Mouse (Mus musculus) liver, embryonic 16.5 days (tissue): ENCODE results near the gene Cenpv. TPM values are rescaled to one million over a fixed set of nuclear protein-coding genes. Genes with fewer than 3 reads are reported as not detected.
A peak's percentile ranks its signal among the peaks of the same experiment; 100 is the strongest.

ENCODE experiments used
- ATAC-seq: fragments of 200-750 bp; cut with Nextera tagmentation; 2 replicates; pipeline ENCODE4 v1.8.0; 2017; ENCODE audit warnings: low read depth, mild to moderate bottlenecking, moderate number of reproducible peaks, moderate library complexity
- H3K27ac ChIP-seq: fragments of 300-500 bp; sonication (generic); 2 replicates; pipeline ENCODE4 v1.5.1; 2014; ENCODE audit warnings: mild to moderate bottlenecking, low read length
- H3K27me3 ChIP-seq: fragments of 300-500 bp; sonication (generic); 2 replicates; pipeline ENCODE4 v1.6.1; 2014; ENCODE audit warnings: low read depth, low read length, mixed read lengths; ENCODE audit not compliant: control insufficient read depth, insufficient read depth
- H3K36me3 ChIP-seq: fragments of 300-500 bp; sonication (generic); 2 replicates; pipeline ENCODE4 v1.6.1; 2014; ENCODE audit warnings: mild to moderate bottlenecking; ENCODE audit not compliant: control insufficient read depth, insufficient read depth
- H3K4me1 ChIP-seq: fragments of 300-500 bp; sonication (generic); 2 replicates; pipeline ENCODE4 v1.6.1; 2014; ENCODE audit warnings: low read depth, low read length, mixed read lengths; ENCODE audit not compliant: control insufficient read depth
- H3K4me2 ChIP-seq: fragments of 300-500 bp; sonication (generic); 2 replicates; pipeline ENCODE4 v1.6.1; 2014; ENCODE audit warnings: low read depth, low read length, mixed read lengths
- H3K4me3 ChIP-seq: fragments of 300-500 bp; sonication (generic); 2 replicates; pipeline ENCODE4 v1.5.1; 2014; ENCODE audit warnings: low read depth, mild to moderate bottlenecking, low read length
- H3K9ac ChIP-seq: fragments of 300-500 bp; sonication (generic); 2 replicates; pipeline ENCODE4 v1.6.1; 2014; ENCODE audit warnings: low read depth, low read length
- H3K9me3 ChIP-seq: fragments of 300-500 bp; sonication (generic); replicated peaks from 2 replicates; pipeline ENCODE4 v1.6.1; 2016; ENCODE audit warnings: low read length; ENCODE audit not compliant: control insufficient read depth
- WGBS: fragments of 180-500 bp; shearing (Covaris S2); extraction: QIAGEN DNeasy Blood & Tissue Kit; methylation state at CpG from one replicate; pipeline ENCODE4 v1.1.7; 2014; ENCODE audit not compliant: insufficient replicate concordance; 5-methylcytosine and 5-hydroxymethylcytosine counted together
- polyA plus RNA-seq: library from polyadenylated mRNA; unstranded; fragments of >200 nt; fragmentation: Nextera tagmentation; extraction: Ambion mirVana; gene quantifications from 2 replicates; pipeline ENCODE4 v1.2.1, GENCODE M21; 2015

Cenpv gene
- polyA plus RNA-seq, 1 experiment from 2014 or later = 7.2 TPM

GRCm38 (mm10) chr11:62500529-62500928 is 38.5 kb downstream of the Cenpv start:
- H3K4me1 ChIP-seq = peaks cover 4% of the 10 kb centered on the region
- H3K27me3 ChIP-seq = no peaks in the 10 kb centered on the region
- H3K27ac ChIP-seq = no peak overlapping the region
- no peaks in the 10 kb centered on the region for H3K36me3 ChIP-seq
- ATAC-seq = no peak
- H3K9ac ChIP-seq = no peak overlapping the region
- H3K4me2 ChIP-seq = no peak overlapping the region
- H3K4me3 ChIP-seq = no peak overlapping the region
- H3K9me3 ChIP-seq = no peaks in the 10 kb centered on the region
- WGBS = 64% methylated on average over 2 of the region's 2 CpGs

- H3K4me1 ChIP-seq = peaks cover 9% of the 10 kb centered on the region
- no peak overlapping the region for H3K9ac ChIP-seq
- no peaks in the 10 kb centered on the region for H3K36me3 ChIP-seq
- no peak overlapping the region for H3K4me2 ChIP-seq
- no peak overlapping the region for H3K27ac ChIP-seq
- no peak for ATAC-seq
- H3K9me3 ChIP-seq = no peaks in the 10 kb centered on the region
- no peaks in the 10 kb centered on the region for H3K27me3 ChIP-seq
- 83% methylated on average over 2 of the region's 2 CpGs for WGBS
- H3K4me3 ChIP-seq = no peak overlapping the region
Measured at GRCm38 (mm10) chr11:62498802-62499201, 40.3 kb downstream of the Cenpv start.

GRCm38 (mm10) chr11:62497181-62497580 is 41.9 kb downstream of the Cenpv start:
- Histone ChIP-seq H3K9me3 (no peaks in the 10 kb centered on the region), H3K4me1 (peaks cover 9% of the 10 kb centered on the region), H3K4me3 (no peak overlapping the region), H3K4me2 (no peak overlapping the region), H3K27ac (no peak overlapping the region), H3K9ac (no peak overlapping the region), H3K27me3 (no peaks in the 10 kb centered on the region), H3K36me3 (no peaks in the 10 kb centered on the region)
- WGBS = 46% methylated on average over 3 of the region's 3 CpGs
- no peak for ATAC-seq

- H3K36me3 ChIP-seq = no peaks in the 10 kb centered on the region
- no peak overlapping the region for H3K4me3 ChIP-seq
- no peak for ATAC-seq
- no peak overlapping the region for H3K4me2 ChIP-seq
- H3K9ac ChIP-seq = no peak overlapping the region
- no peaks in the 10 kb centered on the region for H3K27me3 ChIP-seq
- H3K27ac ChIP-seq = no peak overlapping the region
- peaks cover 9% of the 10 kb centered on the region for H3K4me1 ChIP-seq
- 30% methylated on average over 5 of the region's 5 CpGs for WGBS
- no peaks in the 10 kb centered on the region for H3K9me3 ChIP-seq
Measured at GRCm38 (mm10) chr11:62496151-62496715, 42.8 kb downstream of the Cenpv start.

GRCm38 (mm10) chr11:62495276-62495801 is 43.7 kb downstream of the Cenpv start:
- ATAC-seq = peak; percentile 44; the same call in 1 of the 2 replicates
- Histone ChIP-seq H3K27me3 (no peaks in the 10 kb centered on the region), H3K9me3 (no peaks in the 10 kb centered on the region), H3K36me3 (no peaks in the 10 kb centered on the region), H3K4me2 (no peak overlapping the region), H3K4me3 (no peak overlapping the region), H3K4me1 (peaks cover 9% of the 10 kb centered on the region), H3K27ac (peak overlapping the region; percentile 52; the same call in 1 of the 2 replicates), H3K9ac (no peak overlapping the region)
- WGBS = 56% methylated on average over 10 of the region's 10 CpGs

- H3K4me3 ChIP-seq = no peak overlapping the region
- ATAC-seq = peak; percentile 68
- no peak overlapping the region for H3K9ac ChIP-seq
- no peaks in the 10 kb centered on the region for H3K36me3 ChIP-seq
- H3K27ac ChIP-seq = peak overlapping the region; percentile 52; the same call in 1 of the 2 replicates
- no peaks in the 10 kb centered on the region for H3K9me3 ChIP-seq
- no peak overlapping the region for H3K4me2 ChIP-seq
- 17% methylated on average over 6 of the region's 6 CpGs for WGBS
- H3K4me1 ChIP-seq = peaks cover 9% of the 10 kb centered on the region
- no peaks in the 10 kb centered on the region for H3K27me3 ChIP-seq
Measured at GRCm38 (mm10) chr11:62494754-62495275, 44.2 kb downstream of the Cenpv start.

GRCm38 (mm10) chr11:62493701-62494100 is 45.4 kb downstream of the Cenpv start:
- H3K4me1 ChIP-seq = peaks cover 9% of the 10 kb centered on the region
- no peak for ATAC-seq
- no peak overlapping the region for H3K27ac ChIP-seq
- no peak overlapping the region for H3K4me2 ChIP-seq
- H3K9ac ChIP-seq = no peak overlapping the region
- no peaks in the 10 kb centered on the region for H3K9me3 ChIP-seq
- WGBS = 88% methylated on average over 6 of the region's 6 CpGs
- H3K36me3 ChIP-seq = no peaks in the 10 kb centered on the region
- H3K4me3 ChIP-seq = no peak overlapping the region
- no peaks in the 10 kb centered on the region for H3K27me3 ChIP-seq

GRCm38 (mm10) chr11:62487540-62488350 is 51.3 kb downstream of the Cenpv start:
- Histone ChIP-seq H3K4me1 (peaks cover 10% of the 10 kb centered on the region), H3K4me3 (no peak overlapping the region), H3K9me3 (no peaks in the 10 kb centered on the region), H3K27ac (no peak overlapping the region), H3K27me3 (no peaks in the 10 kb centered on the region), H3K36me3 (no peaks in the 10 kb centered on the region), H3K4me2 (no peak overlapping the region), H3K9ac (no peak overlapping the region)
- no peak for ATAC-seq
- WGBS = 86% methylated on average over 10 of the region's 10 CpGs

- H3K27ac ChIP-seq = no peak overlapping the region
- ATAC-seq = no peak; the same call in 1 of the 2 replicates
- 34% methylated on average over 1 of the region's 1 CpGs for WGBS
Measured at GRCm38 (mm10) chr11:62486949-62487348, 52.1 kb downstream of the Cenpv start.

More at GRCm38 (mm10) chr11:62486949-62487348, 52.1 kb downstream of the Cenpv start:
- H3K36me3 ChIP-seq = no peaks in the 10 kb centered on the region
- no peak overlapping the region; the same call in 1 of the 2 replicates for H3K4me2 ChIP-seq
- no peaks in the 10 kb centered on the region for H3K27me3 ChIP-seq
- H3K4me3 ChIP-seq = no peak overlapping the region
- no peak overlapping the region for H3K9ac ChIP-seq
- peaks cover 10% of the 10 kb centered on the region for H3K4me1 ChIP-seq
- no peaks in the 10 kb centered on the region for H3K9me3 ChIP-seq
